Mouse (Mus musculus): ENCODE measurements around the gene Wwc2. TPM values are rescaled to one million over a fixed set of nuclear protein-coding genes. Genes with fewer than 3 reads are reported as not detected.

Wwc2 gene
- polyA plus RNA-seq (2012; ENCODE audit: insufficient read depth, low replicate concordance), result 1.1 and 3.0 TPM in 2 replicates

DNA sequence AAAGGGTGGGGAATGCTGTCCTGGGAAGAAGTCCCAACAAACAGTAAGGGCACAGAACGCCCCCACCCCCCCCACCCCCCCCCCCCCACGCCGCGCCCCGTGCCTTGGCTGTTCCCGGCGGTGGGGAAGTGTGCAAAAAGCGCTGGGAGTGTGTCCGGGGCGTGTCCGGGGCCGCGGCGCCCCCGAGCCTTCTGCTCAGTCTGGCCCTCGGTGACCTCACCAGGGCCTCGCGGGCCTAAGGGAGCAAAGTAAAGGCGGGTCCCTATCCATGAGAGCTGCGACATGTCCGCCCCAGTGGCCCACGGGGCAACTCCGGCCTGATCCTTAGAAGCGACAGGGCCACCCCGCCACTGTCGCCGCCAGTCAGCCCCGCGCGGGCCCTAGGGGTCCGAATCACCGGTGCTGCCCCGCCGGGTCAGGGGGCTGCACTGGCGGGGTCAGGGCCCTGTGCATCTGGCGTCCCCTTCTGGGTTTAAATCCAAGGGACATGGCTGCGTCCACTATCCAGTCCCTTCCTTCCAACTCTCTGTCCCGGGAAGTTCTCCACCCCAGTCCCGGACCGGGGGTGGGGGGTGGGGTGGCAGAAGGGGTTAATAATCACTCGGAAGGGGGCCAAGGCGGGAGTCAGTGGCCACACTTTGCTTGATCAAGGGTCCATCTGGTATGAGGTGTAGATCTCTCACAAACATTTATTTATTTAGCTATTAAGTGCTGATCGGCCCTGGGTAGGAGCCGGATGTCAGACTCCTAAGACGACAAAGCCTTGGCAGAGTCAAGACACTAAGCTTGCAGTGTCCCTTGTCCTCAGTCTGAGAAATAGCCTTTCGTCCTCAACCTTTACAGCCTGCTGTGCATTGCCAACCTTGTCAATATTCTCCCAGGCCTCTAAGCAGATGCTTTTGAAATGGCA is at the start of gene Wwc2:
Wwc2 (minus strand) TSS at position 14 of the 910 bp plus-strand sequence.
- Histone ChIP-seq H3K9me3 (no peaks in the 10 kb centered on the region), H3K4me1 (peaks cover 24% of the 10 kb centered on the region), H3K36me3 (replicated peaks; ENCODE audit: low read length) (no peaks in the 10 kb centered on the region), H3K27me3 (replicated peaks) (peaks cover 4% of the 10 kb centered on the region), H3K4me3 (replicated peaks) (peak within 1 kb of the TSS; percentile 94)
- TF ChIP-seq GATA1 (IDR thresholded peaks at IDR 0.05; ENCODE audit: borderline replicate concordance, low read length) (no peak), FLI1 (IDR thresholded peaks at IDR 0.05; ENCODE audit: low read length) (no peak)

DNA sequence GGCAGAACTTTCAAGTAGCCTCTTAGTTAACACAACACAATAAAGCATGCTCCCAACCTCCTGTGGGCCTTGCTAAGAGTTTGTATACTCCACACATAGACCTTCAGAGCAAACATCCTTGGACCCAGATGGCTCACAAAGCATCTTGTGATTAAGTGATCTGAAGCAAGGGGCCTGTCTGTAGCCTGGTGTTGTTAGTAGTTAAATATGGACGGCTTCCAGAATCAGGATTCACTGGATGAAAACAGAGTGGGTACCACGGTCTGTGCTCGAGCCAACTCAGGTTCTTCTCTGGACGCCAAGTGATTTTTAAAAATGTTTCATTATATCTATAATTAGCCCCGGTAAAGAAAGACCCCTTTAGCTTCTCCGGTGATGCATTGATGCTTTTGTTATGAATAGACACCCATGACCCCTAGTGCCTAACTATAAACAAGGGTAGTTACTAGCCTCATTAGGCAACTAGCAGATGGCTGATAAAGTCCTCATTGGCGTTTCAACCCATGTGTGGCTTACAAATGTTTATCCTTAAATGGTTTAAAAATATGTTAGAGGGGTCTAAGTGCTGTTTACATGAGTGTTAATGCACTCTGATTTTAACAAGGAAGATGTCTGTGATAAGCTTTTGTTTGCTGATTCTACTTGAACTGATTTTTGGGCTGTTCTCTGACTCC is 47.7 kb upstream of the Wwc2 start:
- Histone ChIP-seq H3K4me1 (no peaks in the 10 kb centered on the region), H3K4me3 (replicated peaks) (no peak overlapping the region), H3K9me3 (no peaks in the 10 kb centered on the region), H3K27me3 (replicated peaks) (no peaks in the 10 kb centered on the region), H3K36me3 (replicated peaks; ENCODE audit: low read length) (no peaks in the 10 kb centered on the region)
- no peak for TF ChIP-seq GATA1 (IDR thresholded peaks at IDR 0.05; ENCODE audit: borderline replicate concordance, low read length)
- TF ChIP-seq FLI1 (IDR thresholded peaks at IDR 0.05; ENCODE audit: low read length), result no peak

DNA sequence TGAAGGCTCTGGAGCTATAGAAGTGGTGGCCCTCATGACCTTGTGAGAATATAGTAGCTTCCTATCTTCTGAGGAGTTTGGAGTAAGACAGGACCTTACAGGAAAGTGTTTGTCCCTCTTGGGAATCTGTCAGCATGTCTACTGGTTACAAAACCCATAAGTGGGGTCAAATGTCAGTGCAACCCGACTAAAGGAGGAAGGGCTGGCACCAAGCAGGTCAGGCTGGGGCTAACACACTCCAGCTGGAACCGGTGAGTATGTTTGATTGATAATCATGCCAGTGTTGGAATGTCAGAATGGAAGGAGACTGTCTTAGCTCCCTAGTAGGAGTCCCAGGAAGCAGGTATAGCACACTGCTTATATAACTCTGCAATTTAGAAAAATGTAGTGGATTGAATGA is 41.3 kb upstream of the Wwc2 start:
- H3K4me3 ChIP-seq (replicated peaks), result no peak overlapping the region
- H3K9me3 ChIP-seq, result no peaks in the 10 kb centered on the region
- TF ChIP-seq GATA1 (IDR thresholded peaks at IDR 0.05; ENCODE audit: borderline replicate concordance, low read length) (no peak), FLI1 (IDR thresholded peaks at IDR 0.05; ENCODE audit: low read length) (no peak)
- no peaks in the 10 kb centered on the region for H3K27me3 ChIP-seq (replicated peaks)
- no peaks in the 10 kb centered on the region for H3K36me3 ChIP-seq (replicated peaks; ENCODE audit: low read length)
- H3K4me1 ChIP-seq, result no peaks in the 10 kb centered on the region

DNA sequence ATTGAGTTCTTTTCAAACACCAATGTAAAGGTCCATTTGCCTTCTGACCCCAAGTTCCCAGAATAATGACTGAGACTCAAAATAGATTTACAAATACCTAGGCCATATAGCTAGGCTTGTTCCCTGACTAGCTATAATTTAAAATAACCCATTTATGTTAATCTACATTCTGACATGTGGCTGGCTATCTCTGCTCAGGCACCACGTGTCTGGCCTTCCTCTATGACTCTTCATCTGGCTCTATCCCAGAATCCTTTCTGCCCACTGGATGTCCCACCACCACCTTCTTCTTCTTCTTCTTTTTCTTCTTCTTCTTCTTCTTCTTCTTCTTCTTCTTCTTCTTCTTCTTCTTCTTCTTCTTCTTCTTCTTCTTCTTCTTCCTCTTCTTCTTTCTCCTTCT is 39.9 kb upstream of the Wwc2 start:
- TF ChIP-seq GATA1 (IDR thresholded peaks at IDR 0.05; ENCODE audit: borderline replicate concordance, low read length) (no peak), FLI1 (IDR thresholded peaks at IDR 0.05; ENCODE audit: low read length) (no peak)

DNA sequence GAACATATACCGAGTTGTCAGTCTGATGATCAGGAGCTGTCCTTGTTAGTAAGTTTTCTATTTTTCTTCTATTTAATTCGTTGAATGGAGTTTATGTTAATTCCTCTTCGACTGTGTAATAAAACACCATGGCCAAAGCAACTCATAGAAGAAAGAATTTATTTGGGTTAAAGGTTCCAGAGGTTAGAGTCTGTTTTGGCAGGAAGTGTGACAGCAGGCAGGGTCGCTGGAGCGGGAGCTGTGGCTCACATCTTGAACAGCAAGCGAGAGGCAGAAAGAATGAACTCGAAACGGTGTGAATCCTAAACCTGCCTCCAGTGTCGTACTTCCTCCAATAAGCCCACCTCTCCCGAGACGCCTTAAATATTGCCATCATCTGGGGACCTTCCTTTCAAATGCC is 36.1 kb upstream of the Wwc2 start:
- H3K36me3 ChIP-seq (replicated peaks; ENCODE audit: low read length), result no peaks in the 10 kb centered on the region
- no peaks in the 10 kb centered on the region for H3K4me1 ChIP-seq
- no peaks in the 10 kb centered on the region for H3K27me3 ChIP-seq (replicated peaks)
- H3K4me3 ChIP-seq (replicated peaks), result no peak overlapping the region
- TF ChIP-seq FLI1 (IDR thresholded peaks at IDR 0.05; ENCODE audit: low read length) (no peak), GATA1 (IDR thresholded peaks at IDR 0.05; ENCODE audit: borderline replicate concordance, low read length) (no peak)
- no peaks in the 10 kb centered on the region for H3K9me3 ChIP-seq

More for the DNA sequence above, 39.9 kb upstream of the Wwc2 start:
- Histone ChIP-seq H3K36me3 (replicated peaks; ENCODE audit: low read length) (no peaks in the 10 kb centered on the region), H3K9me3 (no peaks in the 10 kb centered on the region), H3K27me3 (replicated peaks) (no peaks in the 10 kb centered on the region), H3K4me3 (replicated peaks) (no peak overlapping the region), H3K4me1 (no peaks in the 10 kb centered on the region)

DNA sequence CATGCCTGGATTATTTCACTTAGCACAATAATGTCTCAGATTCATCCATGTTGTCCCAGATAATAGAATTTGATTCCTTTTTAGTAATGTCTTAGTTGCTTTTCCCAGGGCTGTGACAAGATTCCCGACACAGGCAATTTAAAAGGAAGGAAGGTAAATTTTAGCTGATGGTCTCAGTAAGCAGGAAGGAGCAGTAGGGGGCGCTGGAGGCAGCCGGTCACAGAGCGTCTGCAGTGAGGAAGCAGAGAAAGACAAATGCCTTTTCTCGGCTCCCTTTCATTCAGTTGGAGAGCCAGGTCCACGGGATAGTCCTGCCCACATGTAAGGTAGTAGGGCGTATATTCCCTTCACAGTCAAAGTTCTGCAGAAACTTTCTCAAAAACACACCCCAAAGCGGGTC is 32.5 kb upstream of the Wwc2 start:
- no peaks in the 10 kb centered on the region for H3K36me3 ChIP-seq (replicated peaks; ENCODE audit: low read length)
- H3K4me1 ChIP-seq, result peaks cover 3% of the 10 kb centered on the region; the same call in 1 of the 2 replicates
- no peaks in the 10 kb centered on the region for H3K27me3 ChIP-seq (replicated peaks)
- no peaks in the 10 kb centered on the region for H3K9me3 ChIP-seq
- H3K4me3 ChIP-seq (replicated peaks), result no peak overlapping the region
- TF ChIP-seq FLI1 (IDR thresholded peaks at IDR 0.05; ENCODE audit: low read length) (no peak), GATA1 (IDR thresholded peaks at IDR 0.05; ENCODE audit: borderline replicate concordance, low read length) (no peak)

DNA sequence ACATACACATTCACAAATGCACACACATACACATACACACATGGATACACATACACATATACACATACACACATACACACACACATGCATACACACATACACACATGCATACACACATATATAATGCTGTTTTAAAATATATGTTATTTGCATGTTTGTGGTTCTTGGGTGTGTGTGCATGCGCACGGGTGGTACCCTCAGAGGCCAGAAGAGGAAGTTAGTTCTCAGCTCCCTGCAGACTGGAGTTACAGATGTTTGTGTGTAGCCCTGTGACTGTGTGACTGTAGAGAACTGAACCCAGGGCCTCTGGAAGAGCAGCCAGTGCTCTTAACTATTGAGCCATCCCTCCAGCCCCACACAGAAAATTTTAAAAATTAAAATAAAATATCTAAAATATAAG is 29.0 kb upstream of the Wwc2 start:
- Histone ChIP-seq H3K4me1 (peaks cover 3% of the 10 kb centered on the region; the same call in 1 of the 2 replicates), H3K27me3 (replicated peaks) (no peaks in the 10 kb centered on the region), H3K9me3 (no peaks in the 10 kb centered on the region), H3K36me3 (replicated peaks; ENCODE audit: low read length) (no peaks in the 10 kb centered on the region), H3K4me3 (replicated peaks) (peak overlapping the region; percentile 25)
- TF ChIP-seq GATA1 (IDR thresholded peaks at IDR 0.05; ENCODE audit: borderline replicate concordance, low read length) (no peak), FLI1 (IDR thresholded peaks at IDR 0.05; ENCODE audit: low read length) (no peak)

DNA sequence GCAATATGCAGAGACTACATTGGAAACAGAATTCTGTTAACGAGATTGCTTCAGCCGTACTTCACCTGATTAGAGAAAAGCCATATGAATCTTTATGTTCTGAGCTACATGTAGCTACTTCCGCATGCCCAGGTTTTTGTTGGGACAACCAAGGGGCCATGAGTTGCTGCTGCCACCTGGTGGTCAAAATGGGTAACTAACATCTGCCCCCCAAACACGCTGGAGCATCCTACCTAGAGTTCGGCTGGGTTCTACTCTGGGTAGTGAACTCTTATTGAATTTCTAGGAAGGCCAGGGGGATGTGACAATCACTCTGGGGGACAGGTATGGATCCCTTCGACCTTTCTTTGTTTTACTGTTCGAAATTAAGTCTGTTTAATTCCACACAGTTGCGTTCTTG is 25.8 kb upstream of the Wwc2 start:
- no peaks in the 10 kb centered on the region for H3K36me3 ChIP-seq (replicated peaks; ENCODE audit: low read length)
- TF ChIP-seq FLI1 (IDR thresholded peaks at IDR 0.05; ENCODE audit: low read length) (no peak), GATA1 (IDR thresholded peaks at IDR 0.05; ENCODE audit: borderline replicate concordance, low read length) (no peak)

DNA sequence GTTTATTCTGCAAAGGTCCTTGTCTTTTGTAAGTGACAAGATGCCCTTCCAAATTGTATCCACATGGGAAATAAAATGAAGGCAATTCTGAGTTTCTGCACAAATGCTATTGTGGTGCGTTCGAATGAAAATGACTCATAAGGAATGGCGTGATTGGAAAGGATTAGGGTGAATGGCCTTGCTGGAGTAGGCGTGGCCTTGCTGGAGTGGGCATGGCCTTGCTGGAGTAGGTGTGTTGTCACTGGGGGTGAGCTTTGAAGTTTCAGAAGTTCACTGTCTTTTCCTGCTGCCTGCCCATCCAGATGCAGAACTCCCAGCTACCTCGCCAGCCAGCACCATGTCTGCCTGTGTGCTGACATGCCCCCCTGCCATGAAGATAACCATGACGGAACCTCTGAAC is 23.7 kb upstream of the Wwc2 start:
- TF ChIP-seq FLI1 (IDR thresholded peaks at IDR 0.05; ENCODE audit: low read length) (no peak), GATA1 (IDR thresholded peaks at IDR 0.05; ENCODE audit: borderline replicate concordance, low read length) (no peak)
- no peaks in the 10 kb centered on the region for H3K9me3 ChIP-seq
- peaks cover 5% of the 10 kb centered on the region for H3K4me1 ChIP-seq
- no peak overlapping the region for H3K4me3 ChIP-seq (replicated peaks)
- no peaks in the 10 kb centered on the region for H3K27me3 ChIP-seq (replicated peaks)
- H3K36me3 ChIP-seq (replicated peaks; ENCODE audit: low read length), result no peaks in the 10 kb centered on the region

More for the DNA sequence above, 25.8 kb upstream of the Wwc2 start:
- Histone ChIP-seq H3K4me1 (peaks cover 8% of the 10 kb centered on the region), H3K4me3 (replicated peaks) (no peak overlapping the region), H3K9me3 (no peaks in the 10 kb centered on the region), H3K27me3 (replicated peaks) (no peaks in the 10 kb centered on the region)

DNA sequence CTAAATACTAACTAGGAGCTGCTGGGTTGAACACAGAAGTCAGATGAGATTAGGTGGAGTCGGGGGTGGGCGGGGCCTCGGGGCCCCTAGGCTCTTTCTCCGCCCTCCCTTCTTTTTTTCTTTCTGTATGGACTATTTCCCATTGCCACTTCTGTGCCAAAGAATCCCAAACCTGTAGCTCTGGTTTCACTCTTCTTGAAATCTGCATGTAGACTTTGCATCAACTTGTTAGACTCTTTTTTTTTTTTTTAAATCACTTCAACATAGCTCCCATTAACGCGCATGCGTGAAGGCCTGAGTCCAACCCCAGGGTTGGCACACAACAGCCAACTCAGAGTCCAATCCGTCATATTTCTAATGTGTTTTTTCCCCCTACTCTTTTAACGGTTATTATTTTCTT is 22.6 kb upstream of the Wwc2 start:
- 0 out of 2 replicates have a peak, but pooled peaks cover 3% of the 10 kb centered on the region for H3K9me3 ChIP-seq
- no peaks in the 10 kb centered on the region for H3K27me3 ChIP-seq (replicated peaks)
- no peaks in the 10 kb centered on the region for H3K36me3 ChIP-seq (replicated peaks; ENCODE audit: low read length)
- H3K4me3 ChIP-seq (replicated peaks), result no peak overlapping the region
- peaks cover 5% of the 10 kb centered on the region for H3K4me1 ChIP-seq
- TF ChIP-seq GATA1 (IDR thresholded peaks at IDR 0.05; ENCODE audit: borderline replicate concordance, low read length) (no peak), FLI1 (IDR thresholded peaks at IDR 0.05; ENCODE audit: low read length) (no peak)
